Mouse (Mus musculus) heart, embryonic 13.5 days (tissue): Measurements from ENCODE around the gene 4930426L09Rik. TPM values are rescaled to one million over a fixed set of nuclear protein-coding genes. Genes with fewer than 3 reads are reported as not detected.

Experiments used
- ATAC-seq: fragments of 200-750 bp; cut with Nextera tagmentation; 2 replicates; pipeline ENCODE4 v1.8.0; 2017; ENCODE audit warnings: moderate TSS enrichment; ENCODE audit not compliant: insufficient number of reproducible peaks, low FRiP score, low TSS enrichment; ENCODE audit errors: extremely low read depth
- H3K27ac ChIP-seq: fragments of 300-500 bp; sonication (generic); replicated peaks from 2 replicates; pipeline ENCODE4 v1.5.1; 2015; ENCODE audit warnings: moderate library complexity, mild to moderate bottlenecking, inconsistent platforms
- H3K27me3 ChIP-seq: fragments of 300-500 bp; sonication (generic); replicated peaks from 2 replicates; pipeline ENCODE4 v1.6.1; 2015; ENCODE audit warnings: mild to moderate bottlenecking, inconsistent platforms
- H3K36me3 ChIP-seq: fragments of 300-500 bp; sonication (generic); 2 replicates; pipeline ENCODE4 v1.6.1; 2015; ENCODE audit warnings: mild to moderate bottlenecking, inconsistent platforms
- H3K4me1 ChIP-seq: fragments of 300-500 bp; sonication (generic); 2 replicates; pipeline ENCODE4 v1.6.1; 2015; ENCODE audit warnings: inconsistent platforms
- H3K4me2 ChIP-seq: fragments of 300-500 bp; sonication (generic); 2 replicates; pipeline ENCODE4 v1.6.1; 2015; ENCODE audit warnings: inconsistent platforms, mild to moderate bottlenecking, moderate library complexity
- H3K4me3 ChIP-seq: fragments of 300-500 bp; sonication (generic); 2 replicates; pipeline ENCODE4 v1.5.1; 2015; ENCODE audit warnings: moderate library complexity, mild to moderate bottlenecking, inconsistent platforms
- H3K9ac ChIP-seq: fragments of 300-500 bp; sonication (generic); 2 replicates; pipeline ENCODE4 v1.6.1; 2015; ENCODE audit warnings: inconsistent platforms, mild to moderate bottlenecking, moderate library complexity
- H3K9me3 ChIP-seq: fragments of 300-500 bp; sonication (generic); 2 replicates; pipeline ENCODE4 v1.6.1; 2016; ENCODE audit warnings: inconsistent platforms
- WGBS: fragments of 180-500 bp; shearing (Covaris S2); methylation state at CpG from one replicate; pipeline ENCODE4 v1.1.7; 2015; ENCODE audit warnings: mixed read lengths; 5-methylcytosine and 5-hydroxymethylcytosine counted together
- polyA plus RNA-seq: library from polyadenylated mRNA; unstranded; fragments of >200 nt; fragmentation: Nextera tagmentation; extraction: Ambion mirVana; gene quantifications from 2 replicates; pipeline ENCODE4 v1.2.1, GENCODE M21; 2015

Gene 4930426L09Rik
- 0.29 TPM in 2 replicates for polyA plus RNA-seq

GRCm38 (mm10) chr2:18998054-18998478 is at the start of gene 4930426L09Rik, which contains the start of gene Pip4k2a:
TSS of gene 4930426L09Rik (plus strand) at chr2:18998343.
TSS of gene Pip4k2a (minus strand) at chr2:18998126.
- under 1% methylated on average over 45 of the region's 66 CpGs for WGBS
- peak; percentile 95 for ATAC-seq

GRCm38 (mm10) chr2:18948741-18949140 is 49.4 kb upstream of the 4930426L09Rik start:
- H3K9ac ChIP-seq, result no peak overlapping the region
- H3K4me3 ChIP-seq, result no peak overlapping the region
- no peaks in the 10 kb centered on the region for H3K9me3 ChIP-seq
- H3K27ac ChIP-seq, result no peak overlapping the region
- no peak for ATAC-seq
- H3K36me3 ChIP-seq, result no peaks in the 10 kb centered on the region
- H3K4me1 ChIP-seq, result peaks cover 39% of the 10 kb centered on the region
- no peaks in the 10 kb centered on the region for H3K27me3 ChIP-seq
- 82% methylated on average over 7 of the region's 7 CpGs for WGBS
- no peak overlapping the region for H3K4me2 ChIP-seq

More at GRCm38 (mm10) chr2:18998054-18998478, at the start of gene 4930426L09Rik, which contains the start of gene Pip4k2a:
- no peaks in the 10 kb centered on the region for H3K9me3 ChIP-seq
- H3K4me3 ChIP-seq, result peak within 1 kb of the TSS; percentile 94
- H3K9ac ChIP-seq, result peak within 1 kb of the TSS; percentile 91
- H3K36me3 ChIP-seq, result no peaks in the 10 kb centered on the region
- H3K27ac ChIP-seq, result peak within 1 kb of the TSS; percentile 94
- no peaks in the 10 kb centered on the region; the same call in 1 of the 2 replicates for H3K27me3 ChIP-seq
- H3K4me2 ChIP-seq, result peak within 1 kb of the TSS; percentile 96
- H3K4me1 ChIP-seq, result peaks cover 32% of the 10 kb centered on the region

- H3K9ac ChIP-seq, result no peak overlapping the region
- H3K36me3 ChIP-seq, result no peaks in the 10 kb centered on the region
- H3K27me3 ChIP-seq, result no peaks in the 10 kb centered on the region
- peaks cover 41% of the 10 kb centered on the region for H3K4me1 ChIP-seq
- H3K4me3 ChIP-seq, result no peak overlapping the region
- H3K27ac ChIP-seq, result no peak overlapping the region
- H3K9me3 ChIP-seq, result no peaks in the 10 kb centered on the region
- WGBS, result 72% methylated on average over 2 of the region's 2 CpGs
- no peak overlapping the region for H3K4me2 ChIP-seq
- no peak for ATAC-seq
Observed at GRCm38 (mm10) chr2:18950758-18951157, 47.4 kb upstream of the 4930426L09Rik start.

GRCm38 (mm10) chr2:18952102-18952673 is 46.0 kb upstream of the 4930426L09Rik start:
- Histone ChIP-seq H3K4me1 (peaks cover 45% of the 10 kb centered on the region), H3K27ac (no peak overlapping the region), H3K4me3 (no peak overlapping the region), H3K36me3 (no peaks in the 10 kb centered on the region), H3K9me3 (no peaks in the 10 kb centered on the region), H3K27me3 (no peaks in the 10 kb centered on the region), H3K9ac (no peak overlapping the region), H3K4me2 (0 out of 2 replicates have a peak overlapping the region, but pooled peaks have one; percentile 27)
- no peak for ATAC-seq
- 47% methylated on average over 7 of the region's 7 CpGs for WGBS

GRCm38 (mm10) chr2:18954422-18954821 is 43.7 kb upstream of the 4930426L09Rik start:
- 67% methylated on average over 4 of the region's 4 CpGs for WGBS
- Histone ChIP-seq H3K36me3 (no peaks in the 10 kb centered on the region), H3K9me3 (no peaks in the 10 kb centered on the region), H3K4me3 (no peak overlapping the region), H3K27me3 (no peaks in the 10 kb centered on the region), H3K4me1 (peaks cover 51% of the 10 kb centered on the region), H3K27ac (no peak overlapping the region), H3K9ac (no peak overlapping the region), H3K4me2 (no peak overlapping the region)
- no peak for ATAC-seq

- no peak for ATAC-seq
- Histone ChIP-seq H3K4me3 (no peak overlapping the region), H3K9ac (no peak overlapping the region), H3K4me2 (no peak overlapping the region), H3K9me3 (no peaks in the 10 kb centered on the region), H3K36me3 (no peaks in the 10 kb centered on the region), H3K27me3 (no peaks in the 10 kb centered on the region), H3K27ac (no peak overlapping the region), H3K4me1 (peaks cover 50% of the 10 kb centered on the region)
- 48% methylated on average over 4 of the region's 4 CpGs for WGBS
Observed at GRCm38 (mm10) chr2:18955022-18955421, 43.1 kb upstream of the 4930426L09Rik start.

GRCm38 (mm10) chr2:18955671-18956070 is 42.5 kb upstream of the 4930426L09Rik start:
- H3K36me3 ChIP-seq, result no peaks in the 10 kb centered on the region
- no peak for ATAC-seq
- no peak overlapping the region for H3K4me2 ChIP-seq
- no peak overlapping the region for H3K4me3 ChIP-seq
- H3K9ac ChIP-seq, result no peak overlapping the region
- no peaks in the 10 kb centered on the region for H3K9me3 ChIP-seq
- H3K4me1 ChIP-seq, result peaks cover 52% of the 10 kb centered on the region
- no peaks in the 10 kb centered on the region for H3K27me3 ChIP-seq
- 83% methylated on average over 13 of the region's 13 CpGs for WGBS
- H3K27ac ChIP-seq, result no peak overlapping the region

GRCm38 (mm10) chr2:18956424-18956823 is 41.7 kb upstream of the 4930426L09Rik start:
- H3K9me3 ChIP-seq, result no peaks in the 10 kb centered on the region
- no peak for ATAC-seq
- no peak overlapping the region for H3K9ac ChIP-seq
- H3K4me1 ChIP-seq, result peaks cover 60% of the 10 kb centered on the region
- WGBS, result 84% methylated on average over 3 of the region's 3 CpGs
- H3K27ac ChIP-seq, result no peak overlapping the region
- no peaks in the 10 kb centered on the region for H3K36me3 ChIP-seq
- H3K27me3 ChIP-seq, result no peaks in the 10 kb centered on the region
- peak overlapping the region; percentile 52 for H3K4me2 ChIP-seq
- H3K4me3 ChIP-seq, result no peak overlapping the region

- peak overlapping the region; percentile 34; the same call in 1 of the 2 replicates for H3K9ac ChIP-seq
- H3K4me1 ChIP-seq, result peaks cover 62% of the 10 kb centered on the region
- no peaks in the 10 kb centered on the region for H3K36me3 ChIP-seq
- ATAC-seq, result no peak
- H3K27me3 ChIP-seq, result no peaks in the 10 kb centered on the region
- H3K4me3 ChIP-seq, result peak overlapping the region; percentile 0; the same call in 1 of the 2 replicates
- 14% methylated on average over 7 of the region's 7 CpGs for WGBS
- H3K27ac ChIP-seq, result peak overlapping the region; percentile 51; the same call in 1 of the 2 replicates
- H3K9me3 ChIP-seq, result no peaks in the 10 kb centered on the region
- peak overlapping the region; percentile 52 for H3K4me2 ChIP-seq
Observed at GRCm38 (mm10) chr2:18956945-18957344, 41.2 kb upstream of the 4930426L09Rik start.

- H3K4me1 ChIP-seq, result peaks cover 58% of the 10 kb centered on the region
- H3K36me3 ChIP-seq, result no peaks in the 10 kb centered on the region
- 62% methylated on average over 7 of the region's 7 CpGs for WGBS
- H3K4me2 ChIP-seq, result peak overlapping the region; percentile 52
- ATAC-seq, result no peak
- H3K4me3 ChIP-seq, result peak overlapping the region; percentile 0; the same call in 1 of the 2 replicates
- H3K27me3 ChIP-seq, result no peaks in the 10 kb centered on the region
- H3K9me3 ChIP-seq, result no peaks in the 10 kb centered on the region
- H3K9ac ChIP-seq, result peak overlapping the region; percentile 34; the same call in 1 of the 2 replicates
- H3K27ac ChIP-seq, result peak overlapping the region; percentile 51; the same call in 1 of the 2 replicates
Observed at GRCm38 (mm10) chr2:18957459-18957858, 40.7 kb upstream of the 4930426L09Rik start.

- Histone ChIP-seq H3K4me1 (peaks cover 55% of the 10 kb centered on the region), H3K9me3 (no peaks in the 10 kb centered on the region), H3K27me3 (no peaks in the 10 kb centered on the region), H3K9ac (no peak overlapping the region), H3K27ac (no peak overlapping the region), H3K4me3 (no peak overlapping the region), H3K36me3 (no peaks in the 10 kb centered on the region), H3K4me2 (peak overlapping the region; percentile 52; the same call in 1 of the 2 replicates)
- 77% methylated on average over 9 of the region's 9 CpGs for WGBS
- no peak for ATAC-seq
Observed at GRCm38 (mm10) chr2:18958044-18958443, 40.1 kb upstream of the 4930426L09Rik start.

- peaks cover 55% of the 10 kb centered on the region for H3K4me1 ChIP-seq
- no peaks in the 10 kb centered on the region for H3K36me3 ChIP-seq
- ATAC-seq, result no peak
- H3K4me2 ChIP-seq, result no peak overlapping the region
- H3K9ac ChIP-seq, result no peak overlapping the region
- 82% methylated on average over 5 of the region's 5 CpGs for whole genome bisulfite sequencing
- no peak overlapping the region for H3K27ac ChIP-seq
- no peak overlapping the region for H3K4me3 ChIP-seq
- no peaks in the 10 kb centered on the region for H3K9me3 ChIP-seq
- no peaks in the 10 kb centered on the region for H3K27me3 ChIP-seq
Observed at GRCm38 (mm10) chr2:18958501-18958900, 39.6 kb upstream of the 4930426L09Rik start.
